Mouse (Mus musculus) hindbrain, embryonic 13.5 days (tissue): ENCODE data around the gene Dnttip1. TPM values are rescaled to one million over a fixed set of nuclear protein-coding genes. Genes with fewer than 3 reads are reported as not detected.
"Not testable (repeated sequence)": the region's sequence is repeated elsewhere in the genome, so short reads cannot be mapped to it uniquely, and the experiment has no call there.

Experiments
- ATAC-seq: fragments of 200-750 bp; cut with Nextera tagmentation; 2 replicates; pipeline ENCODE4 v1.8.0; 2017; ENCODE audit warnings: moderate TSS enrichment; ENCODE audit not compliant: low FRiP score
- H3K27ac ChIP-seq: fragments of 300-500 bp; sonication (generic); 2 replicates; pipeline ENCODE4 v1.5.1; 2015; ENCODE audit warnings: inconsistent platforms, mild to moderate bottlenecking, moderate library complexity
- H3K27me3 ChIP-seq: fragments of 300-500 bp; sonication (generic); 2 replicates; pipeline ENCODE4 v1.6.1; 2015; ENCODE audit warnings: mild to moderate bottlenecking, inconsistent platforms
- H3K36me3 ChIP-seq: fragments of 300-500 bp; sonication (generic); 2 replicates; pipeline ENCODE4 v1.6.1; 2015; ENCODE audit warnings: mild to moderate bottlenecking, inconsistent platforms
- H3K4me1 ChIP-seq: fragments of 300-500 bp; sonication (generic); replicated peaks from 2 replicates; pipeline ENCODE4 v1.6.1; 2015; ENCODE audit warnings: inconsistent platforms
- H3K4me2 ChIP-seq: fragments of 300-500 bp; sonication (generic); 2 replicates; pipeline ENCODE4 v1.6.1; 2015; ENCODE audit warnings: inconsistent platforms, mild to moderate bottlenecking, moderate library complexity
- H3K4me3 ChIP-seq: fragments of 300-500 bp; sonication (generic); 2 replicates; pipeline ENCODE4 v1.5.1; 2015; ENCODE audit warnings: mild to moderate bottlenecking, inconsistent platforms
- H3K9ac ChIP-seq: fragments of 300-500 bp; sonication (generic); 2 replicates; pipeline ENCODE4 v1.6.1; 2015; ENCODE audit warnings: mild to moderate bottlenecking, inconsistent platforms
- H3K9me3 ChIP-seq: fragments of 300-500 bp; sonication (generic); 2 replicates; pipeline ENCODE4 v1.6.1; 2016; ENCODE audit warnings: inconsistent platforms
- WGBS: fragments of 180-500 bp; shearing (Covaris S2); methylation state at CpG from one replicate; pipeline ENCODE4 v1.1.7; 2015; 5-methylcytosine and 5-hydroxymethylcytosine counted together
- polyA plus RNA-seq: library from polyadenylated mRNA; unstranded; fragments of >200 nt; fragmentation: Nextera tagmentation; extraction: Ambion mirVana; gene quantifications from 2 replicates; pipeline ENCODE4 v1.2.1, GENCODE M21; 2015

Gene Dnttip1
- 65.0 and 72.3 TPM in 2 replicates for polyA plus RNA-seq

DNA sequence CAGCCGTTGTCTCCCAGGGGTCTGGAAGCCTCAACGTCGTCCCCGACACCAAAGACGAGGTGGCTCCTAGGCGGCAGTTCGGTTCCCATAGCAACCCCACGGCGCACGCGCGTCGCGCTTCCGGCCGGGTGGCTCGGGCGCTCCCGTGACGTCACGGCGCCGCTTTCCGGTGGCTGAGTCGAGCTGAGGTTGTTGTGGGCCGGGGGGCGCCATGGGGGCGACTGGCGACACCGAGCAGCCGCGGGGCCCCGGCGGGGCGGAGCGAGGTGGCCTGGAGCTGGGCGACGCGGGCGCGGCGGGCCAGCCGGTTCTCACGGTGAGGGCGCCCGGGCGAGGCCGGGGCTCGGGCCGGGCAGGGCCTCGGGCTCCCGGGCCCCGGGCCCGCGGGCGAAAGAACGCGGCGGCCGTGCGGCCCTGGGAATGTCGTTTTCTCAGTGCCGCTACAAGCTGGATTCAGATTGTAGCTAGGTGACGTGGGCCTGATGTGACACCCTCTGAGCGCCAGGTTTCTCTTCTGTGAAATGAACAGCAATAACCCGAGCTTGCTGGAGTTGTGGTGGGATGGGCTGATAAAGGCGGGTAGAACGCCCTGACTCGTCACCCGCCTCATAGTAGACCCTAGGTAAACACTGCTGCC lies at the start of gene Dnttip1, which contains the start of gene Wfdc3:
Dnttip1 (plus strand) TSS at position 141 of the 637 bp plus-strand sequence.
Wfdc3 (minus strand) TSS at position 89 of the 637 bp plus-strand sequence.
- H3K4me1 ChIP-seq, result peaks cover 36% of the 10 kb centered on the region
- H3K9me3 ChIP-seq, result no peaks in the 10 kb centered on the region
- peak within 1 kb of the TSS; percentile 95 for H3K9ac ChIP-seq
- peaks cover 33% of the 10 kb centered on the region for H3K36me3 ChIP-seq
- under 1% methylated on average over 57 of the region's 70 CpGs for WGBS
- H3K4me2 ChIP-seq, result peak within 1 kb of the TSS; percentile 96
- H3K4me3 ChIP-seq, result peak within 1 kb of the TSS; percentile 93
- H3K27me3 ChIP-seq, result 0 out of 2 replicates have a peak, but pooled peaks cover 4% of the 10 kb centered on the region
- ATAC-seq, result peak; percentile 94
- H3K27ac ChIP-seq, result peak within 1 kb of the TSS; percentile 78

GRCm38 (mm10) chr2:164698201-164698600 lies 47.6 kb upstream of the Dnttip1 start, which contains the start of gene Spint4:
Spint4 (plus strand) TSS chr2:164698501.
- no peak within 1 kb of the TSS for H3K4me3 ChIP-seq
- H3K36me3 ChIP-seq, result no peaks in the 10 kb centered on the region
- no peaks in the 10 kb centered on the region for H3K4me1 ChIP-seq
- H3K27ac ChIP-seq, result no peak within 1 kb of the TSS
- 67% methylated on average over 4 of the region's 4 CpGs for WGBS
- ATAC-seq, result no peak
- no peaks in the 10 kb centered on the region for H3K9me3 ChIP-seq
- H3K9ac ChIP-seq, result no peak within 1 kb of the TSS
- H3K27me3 ChIP-seq, result no peaks in the 10 kb centered on the region
- H3K4me2 ChIP-seq, result no peak within 1 kb of the TSS

DNA sequence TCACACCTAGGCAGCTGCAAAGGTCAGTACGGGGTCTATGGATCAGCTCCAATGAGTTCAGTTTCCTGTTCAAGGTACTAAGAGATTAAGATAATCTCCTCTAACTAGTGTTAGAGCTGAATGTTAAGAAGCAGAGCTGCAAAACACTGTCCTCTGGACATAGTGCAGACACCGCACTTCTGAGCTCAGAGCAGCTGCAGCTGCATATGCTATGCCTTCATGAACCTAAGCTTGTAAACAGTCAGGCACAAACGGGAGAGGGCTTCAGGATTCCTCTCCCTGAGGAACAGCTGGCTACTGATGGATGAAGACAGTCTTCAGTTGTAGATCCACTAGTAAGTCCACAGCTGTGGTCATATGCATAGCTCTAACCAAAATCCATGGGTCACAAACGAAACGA lies 44.8 kb upstream of the Dnttip1 start:
- Histone ChIP-seq H3K4me1 (no peaks in the 10 kb centered on the region), H3K36me3 (no peaks in the 10 kb centered on the region), H3K9ac (no peak overlapping the region), H3K4me3 (no peak overlapping the region), H3K27me3 (no peaks in the 10 kb centered on the region), H3K4me2 (no peak overlapping the region), H3K27ac (no peak overlapping the region), H3K9me3 (no peaks in the 10 kb centered on the region)
- WGBS, result 93% methylated on average over 5 of the region's 5 CpGs
- ATAC-seq, result no peak

- ATAC-seq, result no peak
- Histone ChIP-seq H3K27me3 (no peaks in the 10 kb centered on the region), H3K36me3 (no peaks in the 10 kb centered on the region), H3K9ac (no peak overlapping the region), H3K4me2 (no peak overlapping the region), H3K27ac (no peak overlapping the region), H3K4me1 (no peaks in the 10 kb centered on the region), H3K4me3 (no peak overlapping the region), H3K9me3 (no peaks in the 10 kb centered on the region)
- 94% methylated on average over 5 of the region's 5 CpGs for WGBS
Observed at GRCm38 (mm10) chr2:164701761-164702160, 44.0 kb upstream of the Dnttip1 start.

DNA sequence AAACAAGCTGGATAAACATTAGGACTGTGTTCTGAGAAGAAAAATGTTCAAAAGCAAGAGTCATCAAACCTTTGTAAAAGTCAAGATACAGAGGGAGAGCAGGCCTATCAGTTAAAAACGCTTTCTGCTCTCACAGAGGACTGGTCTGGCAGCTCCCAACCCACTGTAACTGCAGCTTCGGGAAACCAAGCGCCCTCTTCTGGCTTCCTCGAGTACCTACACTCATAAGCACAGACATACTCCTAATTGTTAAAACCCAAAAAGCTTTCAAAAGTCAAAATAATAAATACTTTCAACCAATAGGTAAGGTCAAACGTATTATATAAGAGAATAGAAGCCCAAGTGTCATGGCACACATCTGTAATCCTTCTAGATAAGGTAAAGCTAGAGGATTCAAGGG lies 41.5 kb upstream of the Dnttip1 start:
- Histone ChIP-seq H3K4me2 (no peak overlapping the region), H3K27me3 (no peaks in the 10 kb centered on the region), H3K4me1 (no peaks in the 10 kb centered on the region), H3K36me3 (no peaks in the 10 kb centered on the region), H3K9ac (no peak overlapping the region), H3K27ac (no peak overlapping the region), H3K4me3 (no peak overlapping the region), H3K9me3 (no peaks in the 10 kb centered on the region)
- 74% methylated on average over 5 of the region's 5 CpGs for WGBS
- ATAC-seq, result no peak

DNA sequence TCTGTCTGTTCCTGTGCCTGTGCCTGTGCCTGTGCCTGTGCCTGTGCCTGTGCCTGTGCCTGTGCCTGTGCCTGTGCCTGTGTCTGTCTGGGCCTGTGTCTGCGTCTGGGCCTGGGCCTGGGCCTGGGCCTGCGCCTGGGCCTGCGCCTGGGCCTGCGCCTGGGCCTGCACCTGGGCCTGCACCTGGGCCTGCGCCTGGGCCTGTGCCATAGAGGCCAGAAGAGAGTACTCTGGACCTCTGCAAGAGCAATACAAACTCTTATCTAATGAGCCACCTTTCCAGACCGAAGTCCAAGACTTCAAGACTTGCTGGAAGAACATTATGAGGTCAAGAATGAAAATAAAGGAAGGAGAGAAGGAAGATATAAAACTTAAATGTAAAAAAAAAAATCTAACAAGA lies 40.5 kb upstream of the Dnttip1 start:
- no peaks in the 10 kb centered on the region for H3K36me3 ChIP-seq
- no peak for ATAC-seq
- no peaks in the 10 kb centered on the region for H3K9me3 ChIP-seq
- H3K4me2 ChIP-seq, result no peak overlapping the region
- H3K27ac ChIP-seq, result no peak overlapping the region
- H3K4me1 ChIP-seq, result no peaks in the 10 kb centered on the region
- H3K4me3 ChIP-seq, result no peak overlapping the region
- H3K9ac ChIP-seq, result no peak overlapping the region
- H3K27me3 ChIP-seq, result no peaks in the 10 kb centered on the region
- 95% methylated on average over 6 of the region's 6 CpGs for WGBS

GRCm38 (mm10) chr2:164705991-164706390 lies 39.8 kb upstream of the Dnttip1 start:
- H3K4me1 ChIP-seq, result no peaks in the 10 kb centered on the region
- no peak overlapping the region for H3K27ac ChIP-seq
- WGBS, result 91% methylated on average over 14 of the region's 14 CpGs
- H3K9me3 ChIP-seq, result no peaks in the 10 kb centered on the region
- no peaks in the 10 kb centered on the region for H3K27me3 ChIP-seq
- no peak for ATAC-seq
- H3K9ac ChIP-seq, result no peak overlapping the region
- H3K4me3 ChIP-seq, result no peak overlapping the region
- no peak overlapping the region for H3K4me2 ChIP-seq
- no peaks in the 10 kb centered on the region for H3K36me3 ChIP-seq

GRCm38 (mm10) chr2:164715005-164715404 lies 30.8 kb upstream of the Dnttip1 start, which contains the start of gene Spint5:
Spint5 (plus strand) TSS chr2:164715305.
- ATAC-seq, result no peak
- Histone ChIP-seq H3K27ac (no peak within 1 kb of the TSS), H3K9me3 (no peaks in the 10 kb centered on the region), H3K4me3 (no peak within 1 kb of the TSS), H3K4me2 (no peak within 1 kb of the TSS), H3K4me1 (no peaks in the 10 kb centered on the region), H3K9ac (no peak within 1 kb of the TSS), H3K27me3 (no peaks in the 10 kb centered on the region), H3K36me3 (no peaks in the 10 kb centered on the region)
- WGBS, result 83% methylated on average over 6 of the region's 6 CpGs

DNA sequence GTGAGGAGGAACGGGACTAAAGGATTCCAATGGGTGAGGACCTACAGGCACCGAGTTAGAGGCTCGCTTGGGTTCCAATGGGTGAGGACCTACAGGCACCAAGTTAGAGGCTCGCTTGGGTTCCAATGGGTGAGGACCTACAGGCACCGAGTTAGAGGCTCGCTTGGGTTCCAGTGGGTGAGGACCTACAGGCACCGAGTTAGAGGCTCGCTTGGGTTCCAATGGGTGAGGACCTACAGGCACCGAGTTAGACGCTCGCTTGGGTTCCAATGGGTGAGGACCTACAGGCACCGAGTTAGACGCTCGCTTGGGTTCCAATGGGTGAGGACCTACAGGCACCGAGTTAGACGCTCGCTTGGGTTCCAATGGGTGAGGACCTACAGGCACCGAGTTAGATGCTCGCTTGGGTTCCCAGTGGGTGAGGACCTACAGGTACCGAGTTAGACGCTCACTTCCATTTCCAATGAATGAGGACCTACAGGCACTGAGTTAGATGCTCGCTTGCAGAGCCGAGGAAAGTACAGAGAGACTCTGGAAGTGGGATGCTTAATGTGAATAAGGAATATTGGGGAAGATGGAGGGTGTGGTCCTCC lies 29.5 kb upstream of the Dnttip1 start:
- ATAC-seq, result not testable (repeated sequence)
- WGBS, result 93% methylated on average over 23 of the region's 23 CpGs

DNA sequence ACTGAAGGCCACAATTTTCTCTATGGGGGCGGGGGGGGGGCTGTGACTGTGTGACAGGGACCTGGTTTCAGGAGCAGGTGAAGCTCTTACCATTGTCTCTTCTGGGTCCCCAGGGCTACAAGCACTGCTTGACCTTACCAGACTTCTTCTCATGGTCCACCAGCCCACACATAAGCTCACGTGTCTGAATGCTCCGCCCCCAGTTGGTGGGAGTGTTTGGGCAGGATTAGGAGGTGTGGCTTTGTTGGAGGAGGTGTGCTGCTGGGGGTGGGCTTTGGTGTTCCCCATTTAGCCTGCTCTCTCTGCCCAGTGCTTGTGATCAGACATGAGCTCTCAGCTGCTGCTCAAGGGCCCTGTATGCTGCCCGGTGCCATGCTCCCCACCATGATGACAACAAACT lies 22.5 kb upstream of the Dnttip1 start:
- ATAC-seq, result no peak
- no peaks in the 10 kb centered on the region for H3K4me1 ChIP-seq
- no peak overlapping the region for H3K9ac ChIP-seq
- H3K9me3 ChIP-seq, result no peaks in the 10 kb centered on the region
- H3K36me3 ChIP-seq, result no peaks in the 10 kb centered on the region
- no peaks in the 10 kb centered on the region for H3K27me3 ChIP-seq
- WGBS, result 69% methylated on average over 4 of the region's 4 CpGs
- no peak overlapping the region for H3K4me3 ChIP-seq
- H3K4me2 ChIP-seq, result no peak overlapping the region
- no peak overlapping the region for H3K27ac ChIP-seq

More for the DNA sequence above, 29.5 kb upstream of the Dnttip1 start:
- not testable (repeated sequence) for H3K9ac ChIP-seq, H3K4me2 ChIP-seq, H3K4me3 ChIP-seq, H3K4me1 ChIP-seq, H3K27ac ChIP-seq, H3K9me3 ChIP-seq, H3K36me3 ChIP-seq, H3K27me3 ChIP-seq

- Histone ChIP-seq H3K27ac (no peak overlapping the region), H3K4me1 (no peaks in the 10 kb centered on the region), H3K27me3 (no peaks in the 10 kb centered on the region), H3K9ac (no peak overlapping the region), H3K4me3 (no peak overlapping the region), H3K4me2 (no peak overlapping the region), H3K36me3 (no peaks in the 10 kb centered on the region), H3K9me3 (no peaks in the 10 kb centered on the region)
- ATAC-seq, result no peak
- WGBS, result 31% methylated on average over 6 of the region's 6 CpGs
Observed at GRCm38 (mm10) chr2:164725895-164726619, 19.7 kb upstream of the Dnttip1 start.

- H3K27ac ChIP-seq, result no peak overlapping the region
- no peak overlapping the region for H3K4me2 ChIP-seq
- no peak overlapping the region for H3K9ac ChIP-seq
- WGBS, result 87% methylated on average over 5 of the region's 5 CpGs
- no peaks in the 10 kb centered on the region for H3K27me3 ChIP-seq
- H3K36me3 ChIP-seq, result no peaks in the 10 kb centered on the region
- no peaks in the 10 kb centered on the region for H3K4me1 ChIP-seq
- ATAC-seq, result no peak
- H3K4me3 ChIP-seq, result no peak overlapping the region
- H3K9me3 ChIP-seq, result no peaks in the 10 kb centered on the region
Observed at GRCm38 (mm10) chr2:164731719-164732118, 14.1 kb upstream of the Dnttip1 start.
